Mouse (Mus musculus): ENCODE measurements around the gene Sp110.
"Not testable (repeated sequence)": the region's sequence is repeated elsewhere in the genome, so short reads cannot be mapped to it uniquely, and the experiment has no call there.

The Sp110 gene

DNA sequence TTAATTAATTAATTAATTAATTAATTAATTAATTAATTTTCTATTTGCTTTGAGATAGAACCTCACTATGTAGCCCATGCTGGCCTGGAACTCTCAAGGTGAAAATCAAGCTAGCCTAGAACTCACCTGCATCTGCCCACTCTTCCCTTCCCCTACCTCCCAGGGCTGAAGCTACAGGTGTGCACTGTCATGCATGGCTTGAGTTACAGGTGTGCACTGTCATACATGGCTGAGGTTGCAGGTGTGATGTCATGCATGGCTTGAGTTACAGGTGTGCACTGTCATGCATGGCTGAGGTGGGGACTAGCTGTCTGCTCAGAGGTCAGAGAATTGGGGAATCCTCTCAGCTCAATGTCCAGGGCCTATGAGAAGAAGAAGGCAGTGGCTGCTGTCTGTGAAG is 52.2 kb downstream of the Sp110 start:
- not testable (repeated sequence) for DNase-seq (ENCODE audit: low spot score)

DNA sequence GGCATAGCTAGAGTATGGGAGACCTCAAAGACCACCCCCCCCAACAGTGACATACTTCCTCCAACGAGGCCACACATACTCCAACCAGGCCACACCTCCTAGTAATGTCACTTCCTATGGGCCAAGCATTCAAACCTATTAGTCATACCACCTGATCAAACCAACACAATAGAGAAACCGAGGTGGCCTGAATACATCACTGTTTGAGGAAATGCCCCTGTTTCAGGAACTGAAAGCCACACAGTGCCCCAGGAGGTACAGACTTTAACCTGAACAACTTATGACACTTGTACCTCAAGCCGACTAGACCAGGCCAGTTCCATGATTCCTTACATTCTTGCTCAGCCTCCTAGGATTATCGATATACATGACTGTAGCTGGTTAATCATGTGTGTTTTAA is 54.8 kb downstream of the Sp110 start:
- not testable (repeated sequence) for DNase-seq (ENCODE audit: low spot score)

DNA sequence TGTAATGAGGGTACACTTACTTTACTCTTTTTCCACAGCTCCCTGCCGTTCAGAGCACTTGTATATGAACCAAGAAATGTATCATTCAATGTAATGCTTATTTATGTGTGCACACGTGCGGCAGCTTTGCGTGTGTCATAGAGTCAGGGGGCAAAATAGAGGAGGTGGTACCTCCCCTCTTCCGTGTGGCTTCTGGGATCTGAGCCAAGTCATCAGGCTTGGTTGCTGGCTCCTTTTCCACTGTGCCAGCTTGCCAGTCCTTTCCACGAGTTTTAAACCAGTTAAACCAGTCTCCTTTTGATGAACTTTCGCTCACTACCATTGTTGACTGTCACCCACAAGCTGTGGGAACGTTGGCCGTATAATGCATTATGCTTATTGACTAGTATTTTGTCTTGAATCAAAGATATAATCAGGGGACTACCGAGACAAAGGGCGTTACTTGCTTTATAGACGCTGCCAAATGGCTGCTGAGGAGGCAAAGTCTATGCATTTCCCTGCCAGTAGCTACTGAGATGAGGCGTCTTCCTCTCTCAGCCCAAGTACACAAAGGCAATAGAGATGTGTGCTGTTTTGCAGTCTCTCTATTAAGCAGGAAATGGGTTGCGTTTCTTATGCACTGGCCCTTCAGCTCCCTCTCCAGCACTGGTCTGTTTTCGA is 70.0 kb downstream of the Sp110 start:
- peak; percentile 23 for DNase-seq (ENCODE audit: low spot score)

Data from T-cell, adult 2 months (primary cell).